Mouse (Mus musculus) limb, embryonic 10.5 days (tissue): ENCODE results near the gene Trim54. TPM values are rescaled to one million over a fixed set of nuclear protein-coding genes. Genes with fewer than 3 reads are reported as not detected.
A peak's percentile ranks its signal among the peaks of the same experiment; 100 is the strongest.

Experiments
- DNase-seq: peaks from one replicate; pipeline ENCODE4 v3.0.0-alpha.2; 2017; ENCODE audit warnings: low spot score
- H3K27ac ChIP-seq: fragments of 300-500 bp; sonication (generic); 2 replicates; pipeline ENCODE4 v1.5.1; 2016; ENCODE audit warnings: mild to moderate bottlenecking
- H3K27me3 ChIP-seq: fragments of 300-500 bp; sonication (generic); 2 replicates; pipeline ENCODE4 v1.6.1; 2016; ENCODE audit warnings: low read depth, mild to moderate bottlenecking; ENCODE audit not compliant: poor library complexity, severe bottlenecking
- H3K36me3 ChIP-seq: fragments of 300-500 bp; sonication (generic); 2 replicates; pipeline ENCODE4 v1.6.1; 2016; ENCODE audit warnings: mild to moderate bottlenecking, moderate library complexity
- H3K4me1 ChIP-seq: fragments of 300-500 bp; sonication (generic); 2 replicates; pipeline ENCODE4 v1.6.1; 2016
- H3K4me3 ChIP-seq: fragments of 300-500 bp; sonication (generic); 2 replicates; pipeline ENCODE4 v1.5.1; 2016; ENCODE audit warnings: mild to moderate bottlenecking, moderate library complexity
- H3K9me3 ChIP-seq: fragments of 300-500 bp; sonication (generic); replicated peaks from 2 replicates; pipeline ENCODE4 v1.6.1; 2016; ENCODE audit warnings: mild to moderate bottlenecking
- WGBS: fragments of 180-500 bp; shearing (Covaris S2); methylation state at CpG from one replicate; pipeline ENCODE4 v1.1.7; 2016; 5-methylcytosine and 5-hydroxymethylcytosine counted together
- polyA plus RNA-seq: library from polyadenylated mRNA; unstranded; fragments of >200 nt; fragmentation: Nextera tagmentation; extraction: Ambion mirVana; gene quantifications from 2 replicates; pipeline ENCODE4 v1.2.1, GENCODE M21; 2016

The Trim54 gene
- 0.23 TPM in 1 of 2 replicates, not detected in the other for polyA plus RNA-seq

DNA sequence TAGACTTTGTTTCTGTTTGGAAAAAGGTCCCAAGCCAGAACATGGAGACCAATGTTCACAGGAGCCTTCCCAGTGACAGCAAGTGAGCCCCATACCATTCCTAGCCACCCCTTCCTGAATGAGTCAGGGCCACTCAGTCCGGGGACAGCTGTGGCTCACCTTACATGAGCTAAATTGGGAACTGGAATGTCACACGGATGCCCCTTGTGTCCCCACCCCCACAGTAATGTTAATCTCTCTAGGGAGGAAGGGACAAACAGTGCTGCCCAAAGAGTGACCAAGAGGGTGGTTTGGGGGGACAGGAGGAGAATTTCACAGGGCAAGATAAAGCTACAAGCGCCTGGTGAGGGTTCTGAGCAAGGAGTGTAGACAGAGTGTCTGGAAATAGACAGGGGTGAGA is at the start of gene Trim54:
Gene Trim54, plus strand, starts transcription at position 359 of the 400 bp plus-strand sequence.
- Histone ChIP-seq H3K4me1 (no peaks in the 10 kb centered on the region), H3K9me3 (no peaks in the 10 kb centered on the region), H3K36me3 (no peaks in the 10 kb centered on the region), H3K4me3 (no peak within 1 kb of the TSS), H3K27ac (no peak within 1 kb of the TSS), H3K27me3 (peaks cover 17% of the 10 kb centered on the region)
- DNase-seq: no peak
- 31% methylated on average over 3 of the region's 3 CpGs for WGBS

- Histone ChIP-seq H3K36me3 (peaks cover 99% of the 10 kb centered on the region), H3K27ac (no peak overlapping the region), H3K4me3 (no peak overlapping the region), H3K4me1 (no peaks in the 10 kb centered on the region), H3K9me3 (no peaks in the 10 kb centered on the region), H3K27me3 (no peaks in the 10 kb centered on the region)
- 98% methylated on average over 3 of the region's 3 CpGs for WGBS
- no peak for DNase-seq
These were observed 46.7 kb upstream of the Trim54 start for GRCm38 (mm10) chr5:31069810-31070209.

GRCm38 (mm10) chr5:31071059-31071458 is 45.5 kb upstream of the Trim54 start:
- H3K9me3 ChIP-seq: no peaks in the 10 kb centered on the region
- H3K36me3 ChIP-seq: peaks cover 100% of the 10 kb centered on the region
- DNase-seq: no peak
- WGBS: 92% methylated on average over 2 of the region's 2 CpGs
- H3K4me3 ChIP-seq: no peak overlapping the region
- H3K27ac ChIP-seq: no peak overlapping the region
- no peaks in the 10 kb centered on the region for H3K27me3 ChIP-seq
- H3K4me1 ChIP-seq: no peaks in the 10 kb centered on the region

- Histone ChIP-seq H3K27me3 (no peaks in the 10 kb centered on the region), H3K4me1 (no peaks in the 10 kb centered on the region), H3K36me3 (peaks cover 100% of the 10 kb centered on the region), H3K4me3 (no peak overlapping the region), H3K27ac (no peak overlapping the region), H3K9me3 (no peaks in the 10 kb centered on the region)
- 96% methylated on average over 11 of the region's 11 CpGs for WGBS
- no peak for DNase-seq
These were observed 44.7 kb upstream of the Trim54 start for GRCm38 (mm10) chr5:31071821-31072220.

- no peaks in the 10 kb centered on the region for H3K27me3 ChIP-seq
- no peaks in the 10 kb centered on the region for H3K9me3 ChIP-seq
- 95% methylated on average over 12 of the region's 12 CpGs for whole genome bisulfite sequencing
- H3K27ac ChIP-seq: no peak overlapping the region
- no peak for DNase-seq
- H3K4me1 ChIP-seq: no peaks in the 10 kb centered on the region
- no peak overlapping the region for H3K4me3 ChIP-seq
- peaks cover 100% of the 10 kb centered on the region for H3K36me3 ChIP-seq
These were observed 43.3 kb upstream of the Trim54 start for GRCm38 (mm10) chr5:31073176-31073575.

- peaks cover 85% of the 10 kb centered on the region for H3K36me3 ChIP-seq
- H3K27ac ChIP-seq: no peak overlapping the region
- DNase-seq: no peak
- no peaks in the 10 kb centered on the region for H3K27me3 ChIP-seq
- no peak overlapping the region for H3K4me3 ChIP-seq
- WGBS: 91% methylated on average over 13 of the region's 13 CpGs
- no peaks in the 10 kb centered on the region for H3K4me1 ChIP-seq
- no peaks in the 10 kb centered on the region for H3K9me3 ChIP-seq
These were observed 40.2 kb upstream of the Trim54 start for GRCm38 (mm10) chr5:31076346-31076745.

DNA sequence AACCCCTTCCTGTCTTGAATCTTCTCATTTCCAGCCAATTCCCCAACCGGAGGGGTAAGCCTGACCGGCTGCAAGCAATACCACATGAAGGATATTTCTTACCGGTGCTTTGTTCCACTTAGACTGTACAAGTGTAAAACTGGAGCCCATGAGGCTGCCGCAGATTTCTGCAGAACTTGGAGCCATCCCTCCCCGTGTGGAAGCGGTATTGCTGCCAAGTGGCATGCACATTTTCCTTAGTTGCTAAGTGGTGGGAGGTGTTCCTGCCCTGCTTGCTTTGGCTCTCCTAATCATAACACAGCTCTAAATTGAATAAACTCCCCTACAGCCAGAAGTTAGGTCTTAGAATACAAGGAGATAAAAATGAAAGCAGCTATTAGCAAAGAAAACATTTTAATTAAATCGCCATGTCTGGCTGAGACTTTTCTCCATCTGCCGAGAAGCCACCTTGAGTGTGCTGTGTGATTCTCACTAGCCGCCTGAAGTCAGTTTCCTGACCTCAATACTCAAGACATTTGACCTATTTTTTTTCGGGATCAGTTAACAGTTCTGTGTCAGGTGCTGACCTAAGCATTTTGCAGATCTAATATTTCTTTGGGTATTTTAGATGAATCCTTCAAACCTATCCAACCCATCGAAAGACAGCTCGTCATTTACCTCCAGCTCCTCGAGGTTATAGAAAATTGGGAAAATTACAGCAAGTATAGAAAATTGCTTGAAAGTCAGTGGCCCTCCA is 36.3 kb upstream of the Trim54 start:
- peaks cover 16% of the 10 kb centered on the region for H3K4me1 ChIP-seq
- WGBS: 86% methylated on average over 13 of the region's 13 CpGs
- H3K9me3 ChIP-seq: no peaks in the 10 kb centered on the region
- peaks cover 46% of the 10 kb centered on the region for H3K36me3 ChIP-seq
- no peak overlapping the region for H3K27ac ChIP-seq
- no peak for DNase-seq
- H3K4me3 ChIP-seq: no peak overlapping the region
- H3K27me3 ChIP-seq: peaks cover 19% of the 10 kb centered on the region

GRCm38 (mm10) chr5:31080795-31081164 is 35.7 kb upstream of the Trim54 start:
- 63% methylated on average over 3 of the region's 3 CpGs for WGBS

GRCm38 (mm10) chr5:31081386-31081785 is 35.1 kb upstream of the Trim54 start:
- H3K4me1 ChIP-seq: peaks cover 16% of the 10 kb centered on the region
- peak; percentile 57 for DNase-seq
- H3K4me3 ChIP-seq: no peak overlapping the region
- H3K9me3 ChIP-seq: no peaks in the 10 kb centered on the region
- H3K27ac ChIP-seq: no peak overlapping the region
- WGBS: 74% methylated on average over 3 of the region's 3 CpGs
- H3K27me3 ChIP-seq: peaks cover 29% of the 10 kb centered on the region
- peaks cover 35% of the 10 kb centered on the region for H3K36me3 ChIP-seq

More at GRCm38 (mm10) chr5:31080795-31081164, 35.7 kb upstream of the Trim54 start:
- H3K9me3 ChIP-seq: no peaks in the 10 kb centered on the region
- no peak for DNase-seq
- H3K4me1 ChIP-seq: peaks cover 16% of the 10 kb centered on the region
- peaks cover 23% of the 10 kb centered on the region for H3K27me3 ChIP-seq
- H3K4me3 ChIP-seq: no peak overlapping the region
- peaks cover 41% of the 10 kb centered on the region for H3K36me3 ChIP-seq
- H3K27ac ChIP-seq: no peak overlapping the region

- no peak overlapping the region for H3K4me3 ChIP-seq
- no peaks in the 10 kb centered on the region for H3K9me3 ChIP-seq
- H3K27me3 ChIP-seq: peaks cover 37% of the 10 kb centered on the region
- peak; percentile 61 for DNase-seq
- H3K36me3 ChIP-seq: peaks cover 25% of the 10 kb centered on the region
- peaks cover 16% of the 10 kb centered on the region for H3K4me1 ChIP-seq
- H3K27ac ChIP-seq: no peak overlapping the region
- WGBS: 24% methylated on average over 5 of the region's 5 CpGs
These were observed 34.2 kb upstream of the Trim54 start for GRCm38 (mm10) chr5:31082355-31082754.

DNA sequence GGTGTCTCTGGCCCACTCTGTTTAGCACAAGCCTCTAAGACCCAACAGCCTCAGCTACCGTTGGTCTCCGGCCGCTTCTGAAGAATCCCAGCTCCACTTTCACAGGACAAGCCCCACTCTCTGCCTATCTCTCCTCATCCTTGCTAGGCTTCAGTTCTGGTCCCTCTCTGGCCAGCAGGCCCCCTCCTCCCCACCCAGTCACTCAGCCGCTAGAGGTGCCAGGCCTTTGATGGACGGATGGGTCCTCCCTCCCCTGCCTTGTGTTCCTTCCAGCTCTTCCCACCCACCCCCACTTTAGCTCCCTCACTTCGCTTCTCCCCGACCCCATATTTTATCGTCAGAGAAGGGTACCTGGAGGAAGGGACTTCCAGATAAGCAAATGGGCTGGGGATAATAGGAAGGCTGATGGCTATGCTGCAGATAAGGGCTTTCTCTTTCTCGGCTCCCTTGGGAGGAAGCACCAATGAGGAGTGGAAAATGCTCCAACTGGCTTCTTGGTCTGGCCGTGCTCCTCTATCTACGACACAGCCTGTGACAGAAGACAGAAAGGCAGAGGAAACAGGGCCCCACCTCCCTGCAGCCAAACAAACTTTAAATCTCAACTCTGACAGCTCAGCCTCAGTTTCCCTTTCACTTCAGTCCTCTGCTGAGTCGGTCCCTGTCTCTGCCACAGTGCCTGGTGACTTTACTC is 33.4 kb upstream of the Trim54 start:
- H3K36me3 ChIP-seq: peaks cover 18% of the 10 kb centered on the region
- peaks cover 16% of the 10 kb centered on the region for H3K4me1 ChIP-seq
- H3K27me3 ChIP-seq: peaks cover 44% of the 10 kb centered on the region
- H3K4me3 ChIP-seq: no peak overlapping the region
- 24% methylated on average over 12 of the region's 12 CpGs for WGBS
- H3K9me3 ChIP-seq: no peaks in the 10 kb centered on the region
- DNase-seq: no peak
- H3K27ac ChIP-seq: no peak overlapping the region

- WGBS: 17% methylated on average over 8 of the region's 8 CpGs
- DNase-seq: no peak
- Histone ChIP-seq H3K36me3 (peaks cover 9% of the 10 kb centered on the region), H3K27ac (no peak overlapping the region), H3K27me3 (peaks cover 53% of the 10 kb centered on the region), H3K4me3 (no peak overlapping the region), H3K9me3 (no peaks in the 10 kb centered on the region), H3K4me1 (peaks cover 16% of the 10 kb centered on the region)
These were observed 32.6 kb upstream of the Trim54 start for GRCm38 (mm10) chr5:31083949-31084348.

DNA sequence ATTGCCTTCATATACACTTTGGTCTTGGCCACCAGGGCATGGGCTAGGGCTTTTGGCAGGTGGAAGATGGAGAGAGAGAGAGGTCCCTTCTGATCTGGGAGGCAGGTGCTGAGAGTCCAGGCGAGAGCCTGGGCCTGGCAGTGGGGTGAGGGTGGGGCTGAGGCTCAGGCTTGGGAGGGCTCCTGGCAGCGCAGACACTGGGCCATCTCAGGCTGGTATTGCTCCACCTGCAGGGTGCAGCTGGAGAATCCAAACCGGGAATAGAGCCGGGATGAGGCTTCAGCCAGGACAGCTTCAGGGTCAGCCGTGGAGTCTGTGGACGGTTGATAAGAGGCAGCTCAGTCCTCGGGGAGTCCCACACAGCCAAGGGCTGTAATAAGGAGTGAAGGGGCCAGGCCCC is 29.9 kb upstream of the Trim54 start:
- no peak overlapping the region for H3K4me3 ChIP-seq
- no peaks in the 10 kb centered on the region for H3K9me3 ChIP-seq
- peaks cover 16% of the 10 kb centered on the region for H3K4me1 ChIP-seq
- H3K36me3 ChIP-seq: no peaks in the 10 kb centered on the region
- H3K27ac ChIP-seq: no peak overlapping the region
- peaks cover 80% of the 10 kb centered on the region for H3K27me3 ChIP-seq
- no peak for DNase-seq
- WGBS: 39% methylated on average over 7 of the region's 7 CpGs
